Mouse (Mus musculus): ENCODE results near the gene Fam168a. TPM values are rescaled to one million over a fixed set of nuclear protein-coding genes. Genes with fewer than 3 reads are reported as not detected.

The Fam168a gene
- polyA plus RNA-seq, 1 experiment from 2014 or later = 27.8 TPM

- no peak overlapping the region for H3K4me3 ChIP-seq
- no peak overlapping the region for H3K27ac ChIP-seq (replicated peaks)
- H3K4me2 ChIP-seq = no peak overlapping the region
Measured at GRCm38 (mm10) chr7:100678948-100679880, 27.2 kb upstream of the Fam168a start.

GRCm38 (mm10) chr7:100681132-100681531 lies 25.3 kb upstream of the Fam168a start:
- WGBS = 52% methylated on average over 5 of the region's 5 CpGs
- Histone ChIP-seq H3K9ac (no peak overlapping the region), H3K4me3 (no peak overlapping the region), H3K27me3 (replicated peaks) (no peaks in the 10 kb centered on the region), H3K9me3 (no peaks in the 10 kb centered on the region), H3K4me2 (no peak overlapping the region), H3K27ac (replicated peaks) (no peak overlapping the region), H3K36me3 (no peaks in the 10 kb centered on the region), H3K4me1 (0 out of 2 replicates have a peak, but pooled peaks cover 4% of the 10 kb centered on the region)
- no peak for ATAC-seq (ENCODE audit: extremely low read depth, insufficient number of reproducible peaks, low FRiP score, low TSS enrichment)

More at GRCm38 (mm10) chr7:100678948-100679880, 27.2 kb upstream of the Fam168a start:
- no peak for ATAC-seq (ENCODE audit: extremely low read depth, insufficient number of reproducible peaks, low FRiP score, low TSS enrichment)
- H3K4me1 ChIP-seq = peaks cover 4% of the 10 kb centered on the region; the same call in 1 of the 2 replicates
- H3K9ac ChIP-seq = no peak overlapping the region
- H3K36me3 ChIP-seq = no peaks in the 10 kb centered on the region
- H3K27me3 ChIP-seq (replicated peaks) = no peaks in the 10 kb centered on the region
- H3K9me3 ChIP-seq = no peaks in the 10 kb centered on the region
- 57% methylated on average over 15 of the region's 15 CpGs for WGBS

DNA sequence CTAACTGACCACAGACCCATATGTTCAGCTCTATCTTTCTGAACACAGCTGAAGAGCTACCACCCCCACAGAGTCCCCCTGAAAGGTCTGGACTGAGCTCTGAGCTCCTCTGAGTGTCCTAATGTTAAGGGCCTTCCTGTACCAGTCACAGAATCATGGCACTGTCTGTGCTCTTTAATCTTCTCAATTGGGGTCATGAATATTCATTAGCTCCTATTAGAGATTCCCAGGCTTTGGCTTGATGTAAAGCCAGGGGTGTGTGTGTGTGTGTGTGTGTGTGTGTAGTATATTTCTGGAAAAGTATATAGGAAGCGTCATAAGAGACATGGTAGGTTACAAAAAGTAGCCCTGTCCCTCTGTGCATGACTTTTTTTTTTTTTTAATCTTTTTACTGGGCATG lies 23.2 kb upstream of the Fam168a start:
- Histone ChIP-seq H3K4me2 (no peak overlapping the region), H3K27ac (replicated peaks) (no peak overlapping the region), H3K36me3 (no peaks in the 10 kb centered on the region), H3K9me3 (no peaks in the 10 kb centered on the region), H3K4me3 (no peak overlapping the region), H3K9ac (no peak overlapping the region), H3K4me1 (0 out of 2 replicates have a peak, but pooled peaks cover 4% of the 10 kb centered on the region), H3K27me3 (replicated peaks) (no peaks in the 10 kb centered on the region)
- ATAC-seq (ENCODE audit: extremely low read depth, insufficient number of reproducible peaks, low FRiP score, low TSS enrichment) = no peak
- 96% methylated on average over 1 of the region's 1 CpGs for WGBS

DNA sequence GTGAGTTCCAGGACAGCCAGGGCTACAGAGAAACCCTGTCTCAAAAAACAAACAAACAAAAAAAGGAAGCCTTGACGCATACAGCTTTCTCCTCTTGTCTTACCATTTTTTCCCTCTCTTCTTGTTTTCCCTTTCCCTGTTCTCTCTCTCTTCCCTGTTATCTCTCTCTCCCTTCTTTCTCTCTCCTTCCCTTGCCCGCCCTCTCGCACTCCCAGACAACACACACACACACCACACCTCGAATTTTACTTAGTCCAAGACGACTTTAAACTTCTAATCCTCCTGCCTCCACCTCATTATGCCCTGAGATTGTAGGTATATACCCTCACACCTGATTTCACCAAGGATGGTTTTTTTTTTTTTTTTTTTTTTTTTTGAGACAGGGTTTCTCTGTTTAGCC lies 22.4 kb upstream of the Fam168a start:
- Histone ChIP-seq H3K9ac (no peak overlapping the region), H3K9me3 (no peaks in the 10 kb centered on the region), H3K4me3 (no peak overlapping the region), H3K36me3 (no peaks in the 10 kb centered on the region), H3K27me3 (replicated peaks) (no peaks in the 10 kb centered on the region), H3K27ac (replicated peaks) (no peak overlapping the region), H3K4me1 (0 out of 2 replicates have a peak, but pooled peaks cover 4% of the 10 kb centered on the region), H3K4me2 (no peak overlapping the region)
- ATAC-seq (ENCODE audit: extremely low read depth, insufficient number of reproducible peaks, low FRiP score, low TSS enrichment) = no peak
- WGBS = 59% methylated on average over 5 of the region's 5 CpGs

DNA sequence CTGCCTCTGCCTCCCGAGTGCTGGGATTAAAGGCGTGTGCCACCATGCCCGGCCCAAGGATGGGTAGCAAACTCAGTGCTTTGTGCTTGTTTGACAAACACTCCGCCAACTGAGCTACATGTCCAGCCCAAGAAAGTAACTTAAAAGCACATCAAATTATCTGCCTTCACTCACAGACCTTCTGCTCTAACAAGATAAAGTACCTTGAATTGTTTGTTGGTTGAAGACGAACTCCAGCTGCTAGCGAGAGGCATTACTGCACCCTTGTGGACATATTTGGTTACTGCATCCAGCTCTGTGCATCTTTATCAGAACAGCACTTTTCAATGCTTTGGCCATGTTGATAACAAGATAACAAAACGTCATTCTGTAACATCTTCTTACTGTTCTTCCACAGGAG lies 21.9 kb upstream of the Fam168a start:
- Histone ChIP-seq H3K4me2 (no peak overlapping the region), H3K27me3 (replicated peaks) (no peaks in the 10 kb centered on the region), H3K36me3 (no peaks in the 10 kb centered on the region), H3K27ac (replicated peaks) (no peak overlapping the region), H3K9me3 (no peaks in the 10 kb centered on the region), H3K9ac (no peak overlapping the region), H3K4me3 (no peak overlapping the region), H3K4me1 (no peaks in the 10 kb centered on the region)
- WGBS = 42% methylated on average over 7 of the region's 7 CpGs
- ATAC-seq (ENCODE audit: extremely low read depth, insufficient number of reproducible peaks, low FRiP score, low TSS enrichment) = no peak

- Histone ChIP-seq H3K27me3 (replicated peaks) (no peaks in the 10 kb centered on the region), H3K4me1 (no peaks in the 10 kb centered on the region), H3K9me3 (no peaks in the 10 kb centered on the region), H3K9ac (no peak overlapping the region), H3K36me3 (no peaks in the 10 kb centered on the region), H3K4me3 (no peak overlapping the region), H3K4me2 (no peak overlapping the region), H3K27ac (replicated peaks) (no peak overlapping the region)
- ATAC-seq (ENCODE audit: extremely low read depth, insufficient number of reproducible peaks, low FRiP score, low TSS enrichment) = no peak
- WGBS = 37% methylated on average over 13 of the region's 13 CpGs
Measured at GRCm38 (mm10) chr7:100685061-100686030, 21.1 kb upstream of the Fam168a start.

GRCm38 (mm10) chr7:100688471-100688870 lies 18.0 kb upstream of the Fam168a start:
- no peak overlapping the region for H3K4me3 ChIP-seq
- H3K36me3 ChIP-seq = no peaks in the 10 kb centered on the region
- no peaks in the 10 kb centered on the region for H3K4me1 ChIP-seq
- no peaks in the 10 kb centered on the region for H3K27me3 ChIP-seq (replicated peaks)
- H3K9ac ChIP-seq = no peak overlapping the region
- no peak for ATAC-seq (ENCODE audit: extremely low read depth, insufficient number of reproducible peaks, low FRiP score, low TSS enrichment)
- H3K4me2 ChIP-seq = no peak overlapping the region
- 75% methylated on average over 7 of the region's 7 CpGs for WGBS
- H3K27ac ChIP-seq (replicated peaks) = no peak overlapping the region
- H3K9me3 ChIP-seq = no peaks in the 10 kb centered on the region

DNA sequence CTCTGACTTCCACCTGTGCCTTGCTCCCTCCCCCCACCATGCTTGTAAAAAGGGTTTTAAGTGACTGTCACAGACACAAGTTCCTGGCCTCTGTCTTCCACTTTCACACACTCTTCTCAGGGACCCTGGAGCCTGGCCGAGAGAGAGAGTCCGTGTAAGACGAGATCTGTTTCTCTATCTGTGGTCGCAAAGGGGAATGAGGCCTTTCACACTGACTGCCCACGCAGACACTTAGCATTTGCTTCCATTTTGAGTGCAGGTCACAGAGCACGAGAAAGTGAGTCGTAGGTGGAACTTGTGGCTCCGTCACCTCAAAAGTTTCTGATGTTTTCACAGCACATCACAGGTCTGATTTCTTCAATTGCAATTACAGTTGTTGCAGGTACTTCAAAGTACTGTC lies 13.2 kb upstream of the Fam168a start:
- WGBS = 63% methylated on average over 8 of the region's 8 CpGs
- no peaks in the 10 kb centered on the region for H3K27me3 ChIP-seq (replicated peaks)
- H3K4me1 ChIP-seq = no peaks in the 10 kb centered on the region
- H3K36me3 ChIP-seq = no peaks in the 10 kb centered on the region
- ATAC-seq (ENCODE audit: extremely low read depth, insufficient number of reproducible peaks, low FRiP score, low TSS enrichment) = no peak
- no peak overlapping the region for H3K4me3 ChIP-seq
- H3K9me3 ChIP-seq = no peaks in the 10 kb centered on the region
- H3K9ac ChIP-seq = no peak overlapping the region
- H3K4me2 ChIP-seq = no peak overlapping the region
- no peak overlapping the region for H3K27ac ChIP-seq (replicated peaks)

- Histone ChIP-seq H3K9me3 (no peaks in the 10 kb centered on the region), H3K27ac (replicated peaks) (no peak overlapping the region), H3K27me3 (replicated peaks) (no peaks in the 10 kb centered on the region), H3K36me3 (no peaks in the 10 kb centered on the region), H3K9ac (no peak overlapping the region), H3K4me2 (no peak overlapping the region), H3K4me3 (no peak overlapping the region), H3K4me1 (no peaks in the 10 kb centered on the region)
- no peak for ATAC-seq (ENCODE audit: extremely low read depth, insufficient number of reproducible peaks, low FRiP score, low TSS enrichment)
- WGBS = 59% methylated on average over 8 of the region's 8 CpGs
Measured at GRCm38 (mm10) chr7:100699771-100700770, 6.4 kb upstream of the Fam168a start.

DNA sequence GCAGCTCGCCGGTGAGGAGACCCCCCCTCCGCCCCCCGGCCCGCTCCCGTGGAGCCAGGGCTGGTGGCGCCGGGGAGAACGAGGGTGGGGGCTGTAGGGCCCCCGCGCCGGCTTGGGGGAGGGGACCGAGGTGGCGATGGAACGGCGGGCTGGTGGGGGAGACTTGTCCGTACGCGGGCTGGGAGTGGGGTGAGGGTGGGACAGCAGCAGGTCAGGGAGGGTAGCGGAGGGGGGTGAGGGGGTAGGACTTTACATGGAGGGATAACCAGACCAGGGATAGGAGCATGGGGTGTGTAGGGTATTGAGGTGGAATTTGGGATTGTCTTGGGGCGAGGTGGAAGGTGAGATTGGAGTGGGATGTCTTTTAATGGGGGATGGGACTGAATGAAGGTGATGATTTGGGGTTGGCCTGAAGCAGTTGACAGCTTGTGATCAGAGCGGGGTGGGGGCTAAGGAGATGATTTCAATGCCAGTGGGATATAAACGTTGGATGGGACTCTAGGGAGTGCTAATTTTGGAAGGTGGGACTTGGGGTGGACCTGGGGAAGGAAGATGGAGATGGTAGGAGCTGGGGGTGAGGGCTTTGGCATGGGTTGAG lies 547 bp downstream of the Fam168a start:
- Histone ChIP-seq H3K4me2 (peak overlapping the region; percentile 89), H3K27me3 (replicated peaks) (no peaks in the 10 kb centered on the region), H3K27ac (replicated peaks) (peak overlapping the region; percentile 98), H3K4me1 (peaks cover 17% of the 10 kb centered on the region), H3K4me3 (peak overlapping the region; percentile 79), H3K9me3 (no peaks in the 10 kb centered on the region), H3K36me3 (no peaks in the 10 kb centered on the region), H3K9ac (peak overlapping the region; percentile 96)
- WGBS = 1% methylated on average over 23 of the region's 23 CpGs
- peak; percentile 29 for ATAC-seq (ENCODE audit: extremely low read depth, insufficient number of reproducible peaks, low FRiP score, low TSS enrichment)

All from heart, embryonic 13.5 days (tissue).